10 mouse cellular contexts compared by ENCODE assay signal in the genomic region with DNA sequence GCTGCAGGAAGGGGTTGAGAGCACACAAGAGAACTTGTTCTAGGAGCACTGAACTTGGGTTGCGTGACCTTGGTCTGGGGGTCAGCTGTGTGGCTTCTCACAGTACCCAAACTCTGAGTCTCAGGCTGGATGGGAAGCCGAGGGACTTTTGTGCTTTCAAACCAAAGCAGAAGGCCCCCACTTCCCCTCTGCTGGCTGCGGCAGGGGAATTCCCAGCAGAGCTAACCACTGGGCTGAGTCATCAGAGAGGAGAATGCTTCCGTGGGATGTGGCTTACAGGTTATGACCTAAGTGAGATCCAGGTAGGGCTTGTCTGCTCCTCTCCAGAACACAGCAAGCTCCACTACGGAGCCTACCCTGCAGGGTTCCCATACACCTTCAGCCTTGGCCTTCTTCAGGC. TPM values are rescaled to one million over a fixed set of nuclear protein-coding genes. Genes with fewer than 3 reads are reported as not detected.
DNase-seq lines count a peak whose midpoint lies in the region; ATAC-seq lines count a peak whose summit lies in the region.
"Had no signal": no experiment of that assay in that cellular context is flagged by ENCODE, and none has a peak within 500 bp of the region (broad histone marks: within the 10 kb centered on the region; RNA-seq: fewer than 3 reads in every experiment).

No protein-coding gene starts in this region.

- ATAC-seq in neutrophil, adult 5-6 weeks (ENCODE audit: extremely low read depth, insufficient number of reproducible peaks, low FRiP score, poor library complexity, severe bottlenecking) = peak; percentile 80

- DNase-seq in adrenal gland, postnatal 14 days = peak; percentile 28
- no peak for DNase-seq in adrenal gland, postnatal 4 days (ENCODE audit: low spot score in 2 of 2)
- DNase-seq in 3134 (ENCODE audit: extremely low read depth, insufficient read length, low spot score) = peak; percentile 53
- DNase-seq in c-Kit-positive CD71-negative TER-119-negative erythroid progenitor cells, embryonic 14.5 days (ENCODE audit: low read depth) = peak; percentile 46
- DNase-seq in layer of hippocampus, postnatal 14 days (ENCODE audit: low spot score in 2 of 2) = no peak
- DNase-seq in layer of hippocampus, adult 11-12 months (ENCODE audit: low spot score) = no peak
- no peak for DNase-seq in kidney, postnatal 10 days
- DNase-seq: cerebellum, adult 2 months; gastrocnemius, postnatal 10 days had no signal

RNA-seq across cellular contexts. Expression of a gene that starts 14.6 kb away (rescaled TPM):
- 1.1 and 2.2 TPM in 2 replicates for total RNA-seq in adrenal gland, postnatal 14 days (2021)
- 1 to 10 TPM; 2.5 to 5.2 TPM for total RNA-seq in adrenal gland, postnatal 4 days (2021)
- total RNA-seq in neutrophil, adult 5-6 weeks (2017) = not detected in 2 replicates
- 1 to 10 TPM; 1.9 TPM for total RNA-seq in layer of hippocampus, postnatal 14 days (2021)

RNA-seq across cellular contexts. Expression of a gene that starts 30.4 kb away (rescaled TPM):
- not detected in 2 replicates for total RNA-seq in adrenal gland, postnatal 14 days (2021)
- not detected for total RNA-seq in adrenal gland, postnatal 4 days (2021)
- total RNA-seq in neutrophil, adult 5-6 weeks (2017) = not detected in 2 replicates
- 1 to 10 TPM; 2.1 to 2.2 TPM for total RNA-seq in layer of hippocampus, postnatal 14 days (2021)
- total RNA-seq: gastrocnemius, postnatal 10 days had no signal

RNA-seq across cellular contexts. Expression of a gene that starts 47.3 kb away (rescaled TPM):
- 3.1 and 3.7 TPM in 2 replicates for total RNA-seq in adrenal gland, postnatal 14 days (2021)
- 1 to 10 TPM; 3.2 to 3.5 TPM for total RNA-seq in adrenal gland, postnatal 4 days (2021)
- total RNA-seq in neutrophil, adult 5-6 weeks (2017) = 2.8 TPM in 2 replicates
- total RNA-seq in layer of hippocampus, postnatal 14 days (2021) = 10 to 100 TPM; 45.3 to 47.3 TPM

Comparison
In these comparisons a context has a peak if more than half of its experiments do, and no peak if none do; other contexts are left out.
1. DNase-seq: peak in adrenal gland, postnatal 14 days (single experiment), 3134 (single experiment) and c-Kit-positive CD71-negative TER-119-negative erythroid progenitor cells, embryonic 14.5 days (single experiment); none in adrenal gland, postnatal 4 days (0 of 2), layer of hippocampus, postnatal 14 days (0 of 2), layer of hippocampus, adult 11-12 months (single experiment) and kidney, postnatal 10 days (single experiment).